Mouse (Mus musculus) limb, embryonic 12.5 days (tissue): Measurements from ENCODE around the gene Cwh43. TPM values are rescaled to one million over a fixed set of nuclear protein-coding genes. Genes with fewer than 3 reads are reported as not detected.

Experiments used
- ATAC-seq: fragments of 200-750 bp; cut with Nextera tagmentation; 2 replicates; pipeline ENCODE4 v1.8.0; 2017; ENCODE audit warnings: low read depth, moderate TSS enrichment; ENCODE audit not compliant: insufficient number of reproducible peaks, insufficient read depth, low FRiP score, low TSS enrichment
- H3K27ac ChIP-seq: fragments of 300-500 bp; sonication (generic); 2 replicates; pipeline ENCODE4 v1.5.1; 2016; ENCODE audit warnings: mild to moderate bottlenecking, moderate library complexity
- H3K27me3 ChIP-seq: fragments of 300-500 bp; sonication (generic); 2 replicates; pipeline ENCODE4 v1.6.1; 2016; ENCODE audit warnings: mild to moderate bottlenecking, moderate library complexity
- H3K36me3 ChIP-seq: fragments of 300-500 bp; sonication (generic); 2 replicates; pipeline ENCODE4 v1.6.1; 2016; ENCODE audit warnings: mild to moderate bottlenecking, moderate library complexity
- H3K4me1 ChIP-seq: fragments of 300-500 bp; sonication (generic); replicated peaks from 2 replicates; pipeline ENCODE4 v1.6.1; 2016
- H3K4me2 ChIP-seq: fragments of 300-500 bp; sonication (generic); 2 replicates; pipeline ENCODE4 v1.6.1; 2016; ENCODE audit warnings: mild to moderate bottlenecking, moderate library complexity
- H3K4me3 ChIP-seq: fragments of 300-500 bp; sonication (generic); replicated peaks from 2 replicates; pipeline ENCODE4 v1.5.1; 2016; ENCODE audit warnings: mild to moderate bottlenecking
- H3K9ac ChIP-seq: fragments of 300-500 bp; sonication (generic); replicated peaks from 2 replicates; pipeline ENCODE4 v1.6.1; 2016; ENCODE audit warnings: mild to moderate bottlenecking, moderate library complexity
- H3K9me3 ChIP-seq: fragments of 300-500 bp; sonication (generic); 2 replicates; pipeline ENCODE4 v1.6.1; 2016; ENCODE audit warnings: mild to moderate bottlenecking, moderate library complexity
- WGBS: fragments of 180-500 bp; shearing (Covaris S2); methylation state at CpG from one replicate; pipeline ENCODE4 v1.1.7; 2016; 5-methylcytosine and 5-hydroxymethylcytosine counted together
- polyA plus RNA-seq: library from polyadenylated mRNA; unstranded; fragments of >200 nt; fragmentation: Nextera tagmentation; extraction: Ambion mirVana; gene quantifications from 2 replicates; pipeline ENCODE4 v1.2.1, GENCODE M21; 2016

Cwh43 gene
- polyA plus RNA-seq, 1 experiment from 2014 or later, result not detected

DNA sequence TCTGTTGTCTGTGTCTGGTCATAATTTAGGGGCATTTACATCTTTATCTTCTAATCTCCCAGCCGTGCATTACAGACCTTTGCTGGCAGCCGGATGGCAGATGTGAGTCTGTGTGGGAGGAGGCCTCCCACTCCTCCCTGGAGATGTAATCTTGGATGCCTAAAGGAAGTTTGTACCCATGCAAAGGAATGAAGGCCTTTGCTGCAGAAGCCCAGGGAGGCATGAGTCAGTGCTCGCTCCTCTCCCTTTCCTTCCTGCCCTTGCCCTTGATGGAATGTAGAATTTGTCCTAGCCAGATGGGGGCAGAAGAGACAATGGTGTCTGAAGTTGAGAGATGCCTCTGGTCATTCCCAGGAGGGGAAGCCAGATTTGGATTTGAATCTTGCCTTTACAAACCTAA lies 32.7 kb upstream of the Cwh43 start:
- H3K4me2 ChIP-seq, result no peak overlapping the region

GRCm38 (mm10) chr5:73376041-73376440 lies 29.8 kb upstream of the Cwh43 start:
- H3K4me1 ChIP-seq, result no peaks in the 10 kb centered on the region
- H3K27ac ChIP-seq, result no peak overlapping the region
- H3K36me3 ChIP-seq, result no peaks in the 10 kb centered on the region
- no peak for ATAC-seq
- H3K4me2 ChIP-seq, result no peak overlapping the region
- WGBS, result 69% methylated on average over 9 of the region's 9 CpGs
- H3K4me3 ChIP-seq, result no peak overlapping the region
- peaks cover 9% of the 10 kb centered on the region for H3K27me3 ChIP-seq
- no peaks in the 10 kb centered on the region for H3K9me3 ChIP-seq
- H3K9ac ChIP-seq, result no peak overlapping the region

More for the DNA sequence above, 32.7 kb upstream of the Cwh43 start:
- no peak overlapping the region for H3K27ac ChIP-seq
- H3K4me3 ChIP-seq, result no peak overlapping the region
- no peaks in the 10 kb centered on the region for H3K9me3 ChIP-seq
- no peaks in the 10 kb centered on the region for H3K36me3 ChIP-seq
- H3K4me1 ChIP-seq, result no peaks in the 10 kb centered on the region
- no peaks in the 10 kb centered on the region for H3K27me3 ChIP-seq
- ATAC-seq, result no peak
- WGBS, result 48% methylated on average over 3 of the region's 3 CpGs
- no peak overlapping the region for H3K9ac ChIP-seq

GRCm38 (mm10) chr5:73376491-73376890 lies 29.4 kb upstream of the Cwh43 start:
- H3K4me2 ChIP-seq, result no peak overlapping the region
- 91% methylated on average over 7 of the region's 7 CpGs for WGBS
- H3K9ac ChIP-seq, result no peak overlapping the region
- no peak overlapping the region for H3K27ac ChIP-seq
- H3K4me3 ChIP-seq, result no peak overlapping the region
- H3K4me1 ChIP-seq, result no peaks in the 10 kb centered on the region
- ATAC-seq, result no peak
- H3K27me3 ChIP-seq, result peaks cover 14% of the 10 kb centered on the region
- no peaks in the 10 kb centered on the region for H3K36me3 ChIP-seq
- no peaks in the 10 kb centered on the region for H3K9me3 ChIP-seq

DNA sequence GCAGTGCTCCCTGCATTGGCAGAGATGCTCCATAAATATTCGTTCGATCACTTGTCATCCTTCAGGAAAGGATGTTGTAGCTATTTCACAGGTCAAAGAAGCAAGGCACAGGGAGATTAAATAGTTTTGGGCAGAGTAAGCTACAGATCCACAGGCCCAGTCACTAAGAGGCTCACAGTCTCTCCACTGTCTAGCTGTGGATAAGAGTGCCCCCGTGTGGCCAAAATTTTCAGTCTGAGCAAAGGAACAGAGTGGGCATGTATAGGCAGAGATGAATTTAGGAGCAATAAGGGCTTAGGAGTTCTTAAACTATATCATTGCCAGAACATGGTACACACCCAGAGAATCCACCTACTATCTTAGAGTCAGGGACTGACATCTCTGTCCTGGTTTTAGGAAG lies 26.0 kb upstream of the Cwh43 start:
- no peaks in the 10 kb centered on the region for H3K9me3 ChIP-seq
- H3K36me3 ChIP-seq, result no peaks in the 10 kb centered on the region
- H3K27me3 ChIP-seq, result peaks cover 20% of the 10 kb centered on the region
- 27% methylated on average over 3 of the region's 3 CpGs for WGBS
- peak; percentile 81; the same call in 1 of the 2 replicates for ATAC-seq
- H3K9ac ChIP-seq, result no peak overlapping the region
- no peak overlapping the region for H3K27ac ChIP-seq
- no peaks in the 10 kb centered on the region for H3K4me1 ChIP-seq
- no peak overlapping the region for H3K4me3 ChIP-seq
- no peak overlapping the region for H3K4me2 ChIP-seq

DNA sequence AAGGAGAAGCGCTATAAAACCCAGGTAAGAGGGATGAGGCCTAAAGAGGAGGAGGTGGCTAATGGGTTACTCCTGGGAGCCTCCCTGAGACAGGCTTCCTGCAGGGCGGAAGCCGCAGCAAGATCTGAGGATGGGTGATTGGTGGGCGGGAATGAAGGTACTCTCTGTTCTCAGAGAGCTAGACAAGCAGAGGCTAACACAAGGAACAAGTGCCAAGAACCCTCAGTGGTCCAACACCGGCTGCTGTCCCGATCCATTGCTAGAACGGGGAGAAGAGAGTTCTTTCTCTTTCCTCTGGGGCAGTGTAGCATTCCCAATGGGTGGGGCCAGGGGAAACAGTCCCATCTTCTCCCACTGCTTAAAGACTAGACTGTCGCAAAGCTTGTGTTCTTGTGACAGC lies 25.0 kb upstream of the Cwh43 start:
- Histone ChIP-seq H3K4me2 (no peak overlapping the region), H3K4me3 (no peak overlapping the region), H3K27ac (no peak overlapping the region), H3K27me3 (peaks cover 20% of the 10 kb centered on the region), H3K4me1 (no peaks in the 10 kb centered on the region), H3K36me3 (no peaks in the 10 kb centered on the region), H3K9me3 (no peaks in the 10 kb centered on the region), H3K9ac (no peak overlapping the region)
- 51% methylated on average over 8 of the region's 8 CpGs for WGBS
- ATAC-seq, result no peak

- Histone ChIP-seq H3K36me3 (no peaks in the 10 kb centered on the region), H3K27ac (no peak overlapping the region)
- 81% methylated on average over 6 of the region's 7 CpGs for WGBS
These were observed 24.4 kb upstream of the Cwh43 start for GRCm38 (mm10) chr5:73381510-73381909.

GRCm38 (mm10) chr5:73381976-73382540 lies 23.8 kb upstream of the Cwh43 start:
- no peak overlapping the region for H3K27ac ChIP-seq
- H3K9me3 ChIP-seq, result no peaks in the 10 kb centered on the region
- no peak overlapping the region for H3K4me2 ChIP-seq
- ATAC-seq, result no peak
- H3K4me1 ChIP-seq, result no peaks in the 10 kb centered on the region
- no peak overlapping the region for H3K4me3 ChIP-seq
- 85% methylated on average over 9 of the region's 9 CpGs for WGBS
- H3K27me3 ChIP-seq, result peaks cover 20% of the 10 kb centered on the region
- no peak overlapping the region for H3K9ac ChIP-seq
- H3K36me3 ChIP-seq, result no peaks in the 10 kb centered on the region

More at GRCm38 (mm10) chr5:73381510-73381909, 24.4 kb upstream of the Cwh43 start:
- ATAC-seq, result no peak
- H3K9me3 ChIP-seq, result no peaks in the 10 kb centered on the region
- H3K9ac ChIP-seq, result no peak overlapping the region
- H3K4me1 ChIP-seq, result no peaks in the 10 kb centered on the region
- no peak overlapping the region for H3K4me3 ChIP-seq
- peaks cover 20% of the 10 kb centered on the region for H3K27me3 ChIP-seq
- no peak overlapping the region for H3K4me2 ChIP-seq

- ATAC-seq, result no peak
- Histone ChIP-seq H3K27ac (no peak overlapping the region), H3K4me2 (no peak overlapping the region), H3K27me3 (peaks cover 20% of the 10 kb centered on the region), H3K4me3 (no peak overlapping the region), H3K36me3 (no peaks in the 10 kb centered on the region), H3K4me1 (no peaks in the 10 kb centered on the region), H3K9ac (no peak overlapping the region), H3K9me3 (no peaks in the 10 kb centered on the region)
- WGBS, result 33% methylated on average over 3 of the region's 3 CpGs
These were observed 22.9 kb upstream of the Cwh43 start for GRCm38 (mm10) chr5:73382737-73383646.

GRCm38 (mm10) chr5:73383647-73383970 lies 22.3 kb upstream of the Cwh43 start:
- Histone ChIP-seq H3K4me2 (no peak overlapping the region), H3K9ac (no peak overlapping the region), H3K27ac (no peak overlapping the region), H3K4me3 (no peak overlapping the region), H3K27me3 (peaks cover 20% of the 10 kb centered on the region), H3K9me3 (no peaks in the 10 kb centered on the region), H3K4me1 (no peaks in the 10 kb centered on the region), H3K36me3 (no peaks in the 10 kb centered on the region)
- no peak; the same call in 1 of the 2 replicates for ATAC-seq
- 79% methylated on average over 4 of the region's 4 CpGs for WGBS

DNA sequence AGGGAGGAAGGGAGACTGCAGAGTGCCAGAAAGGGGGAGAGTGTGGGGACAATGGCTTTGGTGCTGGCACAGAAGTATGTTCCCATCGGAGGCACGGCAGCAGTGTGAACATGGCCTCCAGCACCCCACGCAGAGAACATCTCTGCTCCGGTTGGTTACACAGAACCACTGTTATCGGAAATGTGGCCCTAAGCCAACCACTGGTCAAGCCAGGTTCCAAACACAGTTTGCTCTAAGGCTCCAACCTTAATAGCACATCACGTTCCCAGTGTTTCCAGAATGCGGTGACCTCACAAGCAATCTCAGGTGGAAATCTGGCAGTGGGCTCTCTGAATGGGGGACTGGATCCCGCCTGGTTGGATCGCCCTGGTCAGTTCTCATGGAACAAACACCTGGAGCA lies 12.8 kb upstream of the Cwh43 start:
- no peaks in the 10 kb centered on the region for H3K4me1 ChIP-seq
- 91% methylated on average over 9 of the region's 9 CpGs for WGBS
- no peak overlapping the region for H3K9ac ChIP-seq
- no peak overlapping the region for H3K4me2 ChIP-seq
- no peak for ATAC-seq
- no peaks in the 10 kb centered on the region for H3K36me3 ChIP-seq
- H3K4me3 ChIP-seq, result no peak overlapping the region
- H3K27me3 ChIP-seq, result peaks cover 6% of the 10 kb centered on the region; the same call in 1 of the 2 replicates
- H3K9me3 ChIP-seq, result no peaks in the 10 kb centered on the region; the same call in 1 of the 2 replicates
- no peak overlapping the region for H3K27ac ChIP-seq

- WGBS, result 49% methylated on average over 7 of the region's 7 CpGs
- no peak overlapping the region for H3K9ac ChIP-seq
These were observed 5.9 kb upstream of the Cwh43 start for GRCm38 (mm10) chr5:73399768-73400526.

More at GRCm38 (mm10) chr5:73399768-73400526, 5.9 kb upstream of the Cwh43 start:
- ATAC-seq, result no peak
- Histone ChIP-seq H3K27me3 (peaks cover 23% of the 10 kb centered on the region), H3K9me3 (no peaks in the 10 kb centered on the region), H3K4me2 (no peak overlapping the region), H3K27ac (no peak overlapping the region), H3K36me3 (no peaks in the 10 kb centered on the region), H3K4me3 (no peak overlapping the region), H3K4me1 (no peaks in the 10 kb centered on the region)
